Mouse (Mus musculus) inflammation-experienced regulatory T-cells, adult 16 weeks (primary cell): ENCODE results near the gene Tpm3-rs7. TPM values are rescaled to one million over a fixed set of nuclear protein-coding genes. Genes with fewer than 3 reads are reported as not detected.

Source experiments
- polyA plus RNA-seq: library from polyadenylated mRNA; unstranded; fragments of 100-300 nt; shearing (Covaris generic); gene quantifications from one replicate; pipeline ENCODE4 v1.2.1, GENCODE M21; 2017

Gene Tpm3-rs7
- 8.3 TPM for polyA plus RNA-seq

DNA sequence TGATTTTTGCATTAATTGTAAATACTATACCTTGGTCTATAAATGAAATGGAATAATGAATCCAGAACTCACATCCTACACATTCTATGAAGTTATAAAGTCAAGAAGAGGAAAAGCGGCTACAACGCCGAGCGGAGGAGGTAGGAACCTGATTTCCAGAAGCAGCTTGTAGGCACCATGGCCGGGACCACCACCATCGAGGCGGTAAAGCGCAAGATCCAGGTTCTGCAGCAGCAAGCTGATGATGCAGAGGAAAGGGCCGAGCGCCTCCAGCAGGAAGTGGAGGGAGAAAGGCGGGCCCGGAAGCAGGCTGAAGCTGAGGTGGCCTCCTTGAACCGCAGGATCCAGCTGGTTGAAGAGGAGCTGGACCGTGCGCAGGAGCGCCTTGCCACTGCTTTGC, at the start of gene Tpm3-rs7:
Tpm3-rs7 (plus strand) TSS at position 110 of the 400 bp plus-strand sequence.

